Mouse (Mus musculus) c-Kit-negative CD71-positive TER-119-positive erythroid progenitor cells, embryonic 14.5 days (primary cell): ENCODE data around the gene Arhgap1.

Experiments
- DNase-seq: peaks from one replicate; pipeline ENCODE4 v3.0.0-alpha.2; 2013; ENCODE audit warnings: low read depth, low spot score

The Arhgap1 gene

GRCm38 (mm10) chr2:91646733-91647132 is 2.9 kb upstream of the Arhgap1 start:
- peak; percentile 47 for DNase-seq

GRCm38 (mm10) chr2:91649152-91649551 is 508 bp upstream of the Arhgap1 start:
- no peak for DNase-seq

- DNase-seq, result no peak
Observed at GRCm38 (mm10) chr2:91650360-91650995, 818 bp downstream of the Arhgap1 start.

- DNase-seq, result no peak
Observed at GRCm38 (mm10) chr2:91651458-91652258, 2.0 kb downstream of the Arhgap1 start.

GRCm38 (mm10) chr2:91652863-91653262 is 3.2 kb downstream of the Arhgap1 start:
- no peak for DNase-seq

GRCm38 (mm10) chr2:91655388-91655787 is 5.7 kb downstream of the Arhgap1 start:
- no peak for DNase-seq

- no peak for DNase-seq
Observed at GRCm38 (mm10) chr2:91655827-91656226, 6.2 kb downstream of the Arhgap1 start.

GRCm38 (mm10) chr2:91656774-91657173 is 7.1 kb downstream of the Arhgap1 start:
- DNase-seq, result no peak

- no peak for DNase-seq
Observed at GRCm38 (mm10) chr2:91659657-91660056, 10.0 kb downstream of the Arhgap1 start.

- DNase-seq, result no peak
Observed at GRCm38 (mm10) chr2:91660981-91661380, 11.3 kb downstream of the Arhgap1 start.

GRCm38 (mm10) chr2:91664780-91665179 is 15.1 kb downstream of the Arhgap1 start:
- DNase-seq, result no peak

- no peak for DNase-seq
Observed at GRCm38 (mm10) chr2:91666386-91666910, 16.8 kb downstream of the Arhgap1 start.

- DNase-seq, result no peak
Observed at GRCm38 (mm10) chr2:91667747-91668146, 18.1 kb downstream of the Arhgap1 start.

- no peak for DNase-seq
Observed at GRCm38 (mm10) chr2:91669326-91669725, 19.7 kb downstream of the Arhgap1 start.

- DNase-seq, result no peak
Observed at GRCm38 (mm10) chr2:91670038-91670437, 20.4 kb downstream of the Arhgap1 start.

GRCm38 (mm10) chr2:91673587-91673986 is 23.9 kb downstream of the Arhgap1 start:
- DNase-seq, result no peak

- DNase-seq, result no peak
Observed at GRCm38 (mm10) chr2:91674895-91675294, 25.2 kb downstream of the Arhgap1 start.

GRCm38 (mm10) chr2:91676420-91676819 is 26.8 kb downstream of the Arhgap1 start:
- DNase-seq, result no peak

GRCm38 (mm10) chr2:91676961-91677360 is 27.3 kb downstream of the Arhgap1 start:
- DNase-seq, result no peak

- DNase-seq, result peak; percentile 16
Observed at GRCm38 (mm10) chr2:91682850-91683249, 33.2 kb downstream of the Arhgap1 start.

- no peak for DNase-seq
Observed at GRCm38 (mm10) chr2:91683919-91684318, 34.3 kb downstream of the Arhgap1 start.

GRCm38 (mm10) chr2:91689452-91689851 is 39.8 kb downstream of the Arhgap1 start:
- no peak for DNase-seq
